Mouse (Mus musculus): ENCODE data around the gene Gm4131. TPM values are rescaled to one million over a fixed set of nuclear protein-coding genes. Genes with fewer than 3 reads are reported as not detected.

Gm4131 gene
- 1.6 TPM for polyA plus RNA-seq (2014; fragmentation: Illumina TruSeq; extraction: RNeasy Lipid Tissue Mini Kit (QIAGEN cat#74804); ENCODE audit: low read depth, low replicate concordance)

GRCm38 (mm10) chr14:62566821-62567220, at the start of gene Gm4131:
TSS of gene Gm4131 (minus strand) at chr14:62566921.

GRCm38 (mm10) chr14:62555309-62555829, 11.4 kb downstream of the Gm4131 start, which contains the start of gene Fam124a:
TSS of gene Fam124a (plus strand) at chr14:62555737.

GRCm38 (mm10) chr14:62456239-62456747, 110.4 kb downstream of the Gm4131 start, which contains the start of gene Gucy1b2:
TSS of gene Gucy1b2 (minus strand) at chr14:62456289.

Other genes starting within 250 kb of the Gm4131 start
- gene Gucy1b2, start 110.6 kb downstream of the Gm4131 start, polyA plus RNA-seq (2014; fragmentation: Illumina TruSeq; extraction: RNeasy Lipid Tissue Mini Kit (QIAGEN cat#74804); ENCODE audit: low read depth, low replicate concordance): 0.25 TPM
- 1.4 TPM for gene Fam124a, start 11.2 kb downstream of the Gm4131 start, polyA plus RNA-seq (2014; fragmentation: Illumina TruSeq; extraction: RNeasy Lipid Tissue Mini Kit (QIAGEN cat#74804); ENCODE audit: low read depth, low replicate concordance)
- not detected for gene Serpine3, start 96.7 kb upstream of the Gm4131 start, polyA plus RNA-seq (2014; fragmentation: Illumina TruSeq; extraction: RNeasy Lipid Tissue Mini Kit (QIAGEN cat#74804); ENCODE audit: low read depth, low replicate concordance)
- 432 TPM for gene Ints6, start 194.2 kb upstream of the Gm4131 start, polyA plus RNA-seq (2014; fragmentation: Illumina TruSeq; extraction: RNeasy Lipid Tissue Mini Kit (QIAGEN cat#74804); ENCODE audit: low read depth, low replicate concordance)

All from testis, adult 10 weeks (tissue).